Mouse (Mus musculus) ES-E14 (cell line): ENCODE measurements at regions not wholly inside any gene's neighbourhood (a gene's known extent, or its start where the extent isn't known, plus 50 kb on each side); places are given as distances from the start of the nearest gene placed in this dataset.

Source experiments
- CHD2 ChIP-seq: IDR thresholded peaks from 2 replicates; pipeline ENCODE4 v1.6.1; 2014; ENCODE audit warnings: mild to moderate bottlenecking, low read depth, low read length, inconsistent platforms
- HCFC1 ChIP-seq: IDR thresholded peaks from 2 replicates; pipeline ENCODE4 v1.6.1; 2012; ENCODE audit warnings: low read length, inconsistent platforms, borderline replicate concordance; ENCODE audit not compliant: insufficient read depth
- MAFK ChIP-seq: IDR thresholded peaks from 2 replicates; pipeline ENCODE4 v1.6.1; 2014; ENCODE audit warnings: mild to moderate bottlenecking, low read depth, low read length, inconsistent platforms; ENCODE audit not compliant: insufficient read depth

DNA sequence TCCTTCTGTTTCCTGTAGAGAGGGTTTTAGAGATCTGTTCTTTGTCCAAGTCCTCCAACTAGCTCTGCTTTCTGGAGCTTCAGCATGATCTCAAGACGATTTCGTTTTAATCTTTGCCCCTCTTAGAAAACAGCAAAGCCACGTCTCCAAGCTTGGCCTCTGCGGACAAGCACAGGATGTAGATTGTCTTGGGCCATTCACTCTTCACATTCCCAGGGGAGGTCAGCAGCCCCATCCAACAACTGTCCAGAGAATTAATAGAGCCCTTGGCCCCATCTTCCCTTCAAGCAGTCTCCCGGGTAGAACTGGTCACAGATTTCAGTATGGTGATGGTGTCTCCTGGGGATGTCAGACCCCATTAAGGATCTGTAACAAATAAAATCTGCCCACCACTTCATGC is 162.7 kb upstream of the Zfp637 start:
- TF ChIP-seq MAFK: no peak
- TF ChIP-seq CHD2: no peak
- TF ChIP-seq HCFC1: no peak
